Mouse (Mus musculus): ENCODE measurements at regions not wholly inside any gene's neighbourhood (a gene's known extent, or its start where the extent isn't known, plus 50 kb on each side); places are given as distances from the start of the nearest gene placed in this dataset.
A peak's percentile ranks its signal among the peaks of the same experiment; 100 is the strongest.
"Not testable (repeated sequence)": the region's sequence is repeated elsewhere in the genome, so short reads cannot be mapped to it uniquely, and the experiment has no call there.

- Histone ChIP-seq H3K9ac (ENCODE audit: low read depth, low read length) (no peak overlapping the region), H3K36me3 (ENCODE audit: control insufficient read depth, insufficient read depth, low read length) (no peaks in the 10 kb centered on the region), H3K27ac (no peak overlapping the region), H3K79me2 (replicated peaks; ENCODE audit: control insufficient read depth, insufficient read depth, low read length) (no peaks in the 10 kb centered on the region), H3K4me3 (no peak overlapping the region), H3K4me1 (ENCODE audit: control insufficient read depth, insufficient read depth, low read length) (no peaks in the 10 kb centered on the region), H3K27me3 (ENCODE audit: control insufficient read depth, insufficient read depth, low read length) (no peaks in the 10 kb centered on the region)
- TF ChIP-seq CTCF (IDR thresholded peaks at IDR 0.05) = no peak
- TF ChIP-seq EP300 (IDR thresholded peaks at IDR 0.05; ENCODE audit: insufficient read depth, low read depth, low read length) = no peak
- no peak for TF ChIP-seq POLR2A (IDR thresholded peaks at IDR 0.05; ENCODE audit: insufficient read depth, low read depth, low read length)
- WGBS = 52% methylated on average over 5 of the region's 5 CpGs
- intact Hi-C loops (cut with DNase I) = no loop called here
- no peak for DNase-seq
Observed at GRCm38 (mm10) chr2:114407408-114407807, 206.1 kb upstream of the Zfp770 start.

- 51% methylated on average over 3 of the region's 3 CpGs for WGBS
- H3K36me3 ChIP-seq (ENCODE audit: control insufficient read depth, insufficient read depth, low read length) = no peaks in the 10 kb centered on the region
- no peaks in the 10 kb centered on the region for H3K4me1 ChIP-seq (ENCODE audit: control insufficient read depth, insufficient read depth, low read length)
- TF ChIP-seq POLR2A (IDR thresholded peaks at IDR 0.05; ENCODE audit: insufficient read depth, low read depth, low read length) (no peak), EP300 (IDR thresholded peaks at IDR 0.05; ENCODE audit: insufficient read depth, low read depth, low read length) (no peak), CTCF (IDR thresholded peaks at IDR 0.05) (no peak)
- H3K4me3 ChIP-seq = no peak overlapping the region
- intact Hi-C loops (cut with DNase I) = no loop called here
- no peak for DNase-seq
- no peak overlapping the region for H3K9ac ChIP-seq (ENCODE audit: low read depth, low read length)
- H3K27ac ChIP-seq = no peak overlapping the region
- H3K79me2 ChIP-seq (replicated peaks; ENCODE audit: control insufficient read depth, insufficient read depth, low read length) = no peaks in the 10 kb centered on the region
- H3K27me3 ChIP-seq (ENCODE audit: control insufficient read depth, insufficient read depth, low read length) = no peaks in the 10 kb centered on the region
Observed at GRCm38 (mm10) chr2:114384566-114384965, 183.3 kb upstream of the Zfp770 start.

GRCm38 (mm10) chr2:114378844-114379533 is 177.7 kb upstream of the Zfp770 start:
- intact Hi-C loops (cut with DNase I) = no loop called here
- no peaks in the 10 kb centered on the region for H3K4me1 ChIP-seq (ENCODE audit: control insufficient read depth, insufficient read depth, low read length)
- WGBS = 50% methylated on average over 1 of the region's 1 CpGs
- no peaks in the 10 kb centered on the region for H3K79me2 ChIP-seq (replicated peaks; ENCODE audit: control insufficient read depth, insufficient read depth, low read length)
- peak in 1 of 2 experiments; percentile 9 for DNase-seq
- H3K27me3 ChIP-seq (ENCODE audit: control insufficient read depth, insufficient read depth, low read length) = no peaks in the 10 kb centered on the region
- H3K36me3 ChIP-seq (ENCODE audit: control insufficient read depth, insufficient read depth, low read length) = no peaks in the 10 kb centered on the region
- H3K4me3 ChIP-seq = no peak overlapping the region
- no peak overlapping the region; the same call in 1 of the 2 replicates for H3K27ac ChIP-seq
- H3K9ac ChIP-seq (ENCODE audit: low read depth, low read length) = no peak overlapping the region
- TF ChIP-seq EP300 (IDR thresholded peaks at IDR 0.05; ENCODE audit: insufficient read depth, low read depth, low read length) = no peak

- TF ChIP-seq EP300 (IDR thresholded peaks at IDR 0.05; ENCODE audit: insufficient read depth, low read depth, low read length) (no peak), POLR2A (IDR thresholded peaks at IDR 0.05; ENCODE audit: insufficient read depth, low read depth, low read length) (no peak), CTCF (IDR thresholded peaks at IDR 0.05) (no peak)
- DNase-seq = no peak
- Histone ChIP-seq H3K27me3 (ENCODE audit: control insufficient read depth, insufficient read depth, low read length) (no peaks in the 10 kb centered on the region), H3K36me3 (ENCODE audit: control insufficient read depth, insufficient read depth, low read length) (no peaks in the 10 kb centered on the region), H3K79me2 (replicated peaks; ENCODE audit: control insufficient read depth, insufficient read depth, low read length) (no peaks in the 10 kb centered on the region), H3K4me1 (ENCODE audit: control insufficient read depth, insufficient read depth, low read length) (no peaks in the 10 kb centered on the region), H3K9ac (ENCODE audit: low read depth, low read length) (no peak overlapping the region), H3K27ac (no peak overlapping the region), H3K4me3 (no peak overlapping the region)
- intact Hi-C loops (cut with DNase I) = no loop called here
- WGBS = 33% methylated on average over 7 of the region's 7 CpGs
Observed at GRCm38 (mm10) chr2:114373476-114373875, 172.2 kb upstream of the Zfp770 start.

- intact Hi-C loops (cut with DNase I); H3K79me2 ChIP-seq (replicated peaks; ENCODE audit: control insufficient read depth, insufficient read depth, low read length); H3K36me3 ChIP-seq (ENCODE audit: control insufficient read depth, insufficient read depth, low read length); H3K27ac ChIP-seq; H3K4me3 ChIP-seq; H3K27me3 ChIP-seq (ENCODE audit: control insufficient read depth, insufficient read depth, low read length); H3K4me1 ChIP-seq (ENCODE audit: control insufficient read depth, insufficient read depth, low read length); H3K9ac ChIP-seq (ENCODE audit: low read depth, low read length): not testable (repeated sequence)
- 62% methylated on average over 11 of the region's 11 CpGs for WGBS
- peak in 1 of 2 experiments; percentile 16 for DNase-seq
Observed at GRCm38 (mm10) chr2:114353876-114354275, 152.6 kb upstream of the Zfp770 start.

GRCm38 (mm10) chr2:114340578-114341293 is 139.5 kb upstream of the Zfp770 start:
- intact Hi-C loops (cut with DNase I) = no loop called here

More at GRCm38 (mm10) chr2:114340578-114341293, 139.5 kb upstream of the Zfp770 start:
- Histone ChIP-seq H3K4me3 (no peak overlapping the region), H3K27ac (no peak overlapping the region), H3K4me1 (ENCODE audit: control insufficient read depth, insufficient read depth, low read length) (no peaks in the 10 kb centered on the region), H3K36me3 (ENCODE audit: control insufficient read depth, insufficient read depth, low read length) (no peaks in the 10 kb centered on the region), H3K79me2 (replicated peaks; ENCODE audit: control insufficient read depth, insufficient read depth, low read length) (no peaks in the 10 kb centered on the region), H3K27me3 (ENCODE audit: control insufficient read depth, insufficient read depth, low read length) (no peaks in the 10 kb centered on the region), H3K9ac (ENCODE audit: low read depth, low read length) (no peak overlapping the region)
- DNase-seq = no peak
- no peak for TF ChIP-seq CTCF (IDR thresholded peaks at IDR 0.05)
- no peak for TF ChIP-seq EP300 (IDR thresholded peaks at IDR 0.05; ENCODE audit: insufficient read depth, low read depth, low read length)
- TF ChIP-seq POLR2A (IDR thresholded peaks at IDR 0.05; ENCODE audit: insufficient read depth, low read depth, low read length) = no peak
- 83% methylated on average over 9 of the region's 9 CpGs for WGBS

Measured in heart, adult 2 months (tissue).